Mouse (Mus musculus) liver, adult 2 months (tissue): ENCODE results near the gene Zfp658.

Experiments used
- CTCF ChIP-seq: fragments of 200-500 bp; IDR thresholded peaks from 2 replicates; pipeline ENCODE4 v1.5.1; 2011; ENCODE audit warnings: low read depth, low read length, control low read depth
- POLR2A ChIP-seq: fragments of 200-500 bp; IDR thresholded peaks from 2 replicates; pipeline ENCODE4 v1.6.1; 2011; ENCODE audit warnings: low read length, control low read depth; ENCODE audit not compliant: insufficient read depth; ENCODE audit errors: extremely low read depth

- TF ChIP-seq POLR2A (no peak), CTCF (no peak)
These were observed 49.5 kb upstream of the Zfp658 start for GRCm38 (mm10) chr7:43512519-43512918.
